Mouse (Mus musculus): ENCODE data around the gene Rhbdl1. TPM values are rescaled to one million over a fixed set of nuclear protein-coding genes. Genes with fewer than 3 reads are reported as not detected.

Rhbdl1 gene
- total RNA-seq, 2 experiments from 2014 or later: 0.55 to 1.4 TPM

- ATAC-seq (ENCODE audit: poor library complexity, severe bottlenecking): no peak
Measured at GRCm38 (mm10) chr17:25842509-25842908, 5.4 kb upstream of the Rhbdl1 start.

- ATAC-seq (ENCODE audit: poor library complexity, severe bottlenecking): no peak
Measured at GRCm38 (mm10) chr17:25841117-25841880, 4.2 kb upstream of the Rhbdl1 start, which contains the start of gene Gm20683. Gene Gm20683 (minus strand): TSS chr17:25841763.

GRCm38 (mm10) chr17:25840519-25840918 is 3.4 kb upstream of the Rhbdl1 start:
- no peak for ATAC-seq (ENCODE audit: poor library complexity, severe bottlenecking)

GRCm38 (mm10) chr17:25839455-25840235 is 2.5 kb upstream of the Rhbdl1 start:
- no peak for ATAC-seq (ENCODE audit: poor library complexity, severe bottlenecking)

- no peak for ATAC-seq (ENCODE audit: poor library complexity, severe bottlenecking)
Measured at GRCm38 (mm10) chr17:25838904-25839303, 1.8 kb upstream of the Rhbdl1 start.

GRCm38 (mm10) chr17:25837533-25837932 is 438 bp upstream of the Rhbdl1 start:
- no peak for ATAC-seq (ENCODE audit: poor library complexity, severe bottlenecking)

GRCm38 (mm10) chr17:25836397-25837075 is 559 bp downstream of the Rhbdl1 start:
- no peak for ATAC-seq (ENCODE audit: poor library complexity, severe bottlenecking)

- no peak for ATAC-seq (ENCODE audit: poor library complexity, severe bottlenecking)
Measured at GRCm38 (mm10) chr17:25835816-25836215, 1.3 kb downstream of the Rhbdl1 start.

- ATAC-seq (ENCODE audit: poor library complexity, severe bottlenecking): no peak
Measured at GRCm38 (mm10) chr17:25835301-25835700, 1.8 kb downstream of the Rhbdl1 start.

GRCm38 (mm10) chr17:25834595-25835222 is 2.4 kb downstream of the Rhbdl1 start:
- no peak for ATAC-seq (ENCODE audit: poor library complexity, severe bottlenecking)

- ATAC-seq (ENCODE audit: poor library complexity, severe bottlenecking): no peak
Measured at GRCm38 (mm10) chr17:25833961-25834594, 3.0 kb downstream of the Rhbdl1 start.

- peak; percentile 52 for ATAC-seq (ENCODE audit: poor library complexity, severe bottlenecking)
Measured at GRCm38 (mm10) chr17:25833291-25833663, 3.8 kb downstream of the Rhbdl1 start, which contains the start of gene Stub1. Gene Stub1 (minus strand): TSS chr17:25833404.

GRCm38 (mm10) chr17:25832436-25833290 is 4.4 kb downstream of the Rhbdl1 start:
- peak; percentile 86 for ATAC-seq (ENCODE audit: poor library complexity, severe bottlenecking)

GRCm38 (mm10) chr17:25831451-25832281 is 5.4 kb downstream of the Rhbdl1 start:
- ATAC-seq (ENCODE audit: poor library complexity, severe bottlenecking): no peak

GRCm38 (mm10) chr17:25830806-25831431 is 6.2 kb downstream of the Rhbdl1 start:
- ATAC-seq (ENCODE audit: poor library complexity, severe bottlenecking): no peak

- no peak for ATAC-seq (ENCODE audit: poor library complexity, severe bottlenecking)
Measured at GRCm38 (mm10) chr17:25830200-25830753, 6.8 kb downstream of the Rhbdl1 start.

- ATAC-seq (ENCODE audit: poor library complexity, severe bottlenecking): no peak
Measured at GRCm38 (mm10) chr17:25829558-25830017, 7.5 kb downstream of the Rhbdl1 start.
